Comparison of ENCODE assay signal across 8 mouse cellular contexts in the genomic region with DNA sequence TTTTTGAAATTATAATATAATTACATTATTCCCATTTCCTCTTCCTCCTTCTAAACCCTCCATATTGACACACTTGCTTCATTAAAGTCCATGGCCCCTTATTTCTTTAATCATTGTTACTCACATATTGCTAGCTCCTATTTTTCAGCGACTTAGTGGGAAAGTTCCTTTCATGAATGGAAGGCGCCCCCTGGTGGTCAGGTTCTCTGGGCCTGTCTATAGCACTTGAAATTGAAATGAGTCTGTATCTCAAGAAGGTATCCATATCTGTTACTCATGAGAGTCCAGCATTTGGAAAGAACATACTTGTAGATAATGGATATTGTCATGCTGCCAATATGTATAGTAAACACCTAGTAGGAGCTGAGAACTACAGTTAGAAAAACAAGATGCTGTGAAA.
DNase-seq lines count a peak whose midpoint lies in the region; ATAC-seq and TF ChIP-seq lines count a peak whose summit lies in the region.

No protein-coding gene starts in this region.

- no peaks in the 10 kb centered on the region for H3K27me3 ChIP-seq in small intestine, adult 2 months (ENCODE audit: control insufficient read depth, insufficient read depth, low read length)

- WGBS in small intestine, adult 2 months = 7% methylated on average over 2 of the region's 2 CpGs

- H3K36me3 ChIP-seq in small intestine, adult 2 months (ENCODE audit: control insufficient read depth, insufficient read depth, low read length) = no peaks in the 10 kb centered on the region

- no peak overlapping the region for H3K4me3 ChIP-seq in small intestine, adult 2 months (ENCODE audit: low read depth, low read length)

- H3K4me1 ChIP-seq in small intestine, adult 2 months (ENCODE audit: control insufficient read depth, insufficient read depth, insufficient read length, low read length) = no peaks in the 10 kb centered on the region

- TF ChIP-seq POLR2A in small intestine, adult 2 months (IDR thresholded peaks at IDR 0.05; ENCODE audit: low read depth, low read length) = no peak

- peak; percentile 25; the same call in 1 of the 2 replicates for TF ChIP-seq CTCF in small intestine, adult 2 months (IDR thresholded peaks at IDR 0.05; ENCODE audit: extremely low read depth, insufficient read length, insufficient replicate concordance, low read depth, low read length)

- DNase-seq in CD4-positive, CD25-positive, alpha-beta regulatory T cell, adult 2 months (ENCODE audit: low read depth, low spot score) = peak; percentile 41
- peak; percentile 64 for DNase-seq in R1 (ENCODE audit: low read depth, low spot score)
- peak; percentile 77 for DNase-seq in embryo, embryonic 10 days (ENCODE audit: low spot score)
- peak; percentile 24 to 59 for DNase-seq in heart, adult 9 months (ENCODE audit: low spot score in 2 of 2)
- DNase-seq in kidney, postnatal 4 days = peak; percentile 85 to 86
- peak; percentile 92 for DNase-seq in lung, postnatal 36 days

- H3K27ac ChIP-seq in small intestine, adult 2 months (ENCODE audit: insufficient read depth, low read depth, low read length) = no peak overlapping the region

- ATAC-seq in CD4-positive, CD25-positive, alpha-beta regulatory T cell, adult 4 months = no peak

Comparison
In these comparisons a context has a peak if more than half of its experiments do, and no peak if none do; other contexts are left out.
1. DNase-seq: peak in every context shown above with its lines; median percentile 92 in lung, postnatal 36 days; 86 in kidney, postnatal 4 days; 77 in embryo, embryonic 10 days; 64 in R1; 42 in heart, adult 9 months; 41 in CD4-positive, CD25-positive, alpha-beta regulatory T cell, adult 2 months.